Mouse (Mus musculus) cerebellum, adult 2 months (tissue): ENCODE data around the gene Pagr1b.

Experiments
- CTCF ChIP-seq: fragments of 200-500 bp; IDR thresholded peaks from 2 replicates; pipeline ENCODE4 v1.5.1; 2011; ENCODE audit warnings: low read depth, mild to moderate bottlenecking, control low read depth, low read length, moderate library complexity, borderline replicate concordance; ENCODE audit not compliant: insufficient read depth
- POLR2A ChIP-seq: fragments of 200-500 bp; IDR thresholded peaks from 2 replicates; pipeline ENCODE4 v1.6.1; 2011; ENCODE audit warnings: low read length, control low read depth, borderline replicate concordance; ENCODE audit not compliant: insufficient read depth

DNA sequence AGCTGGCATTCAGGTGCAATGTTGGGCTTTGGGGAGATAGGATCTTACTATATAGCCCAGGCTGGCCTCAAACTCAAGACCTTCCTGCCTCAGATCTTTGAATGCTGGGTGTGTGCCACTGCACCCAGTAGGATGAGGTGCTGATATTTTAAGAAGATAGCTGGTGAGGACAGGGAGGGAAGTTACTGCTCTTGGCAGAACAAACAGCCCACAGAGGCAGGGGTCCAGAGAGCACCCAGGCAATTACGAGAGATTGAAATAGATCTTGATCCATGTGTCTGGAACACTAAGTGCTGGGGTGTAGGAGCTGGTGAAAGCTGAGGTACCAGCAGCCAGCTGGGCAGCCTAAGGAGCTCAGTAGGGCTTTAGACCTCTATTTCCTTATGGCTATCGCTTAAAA, 34.7 kb downstream of the Pagr1b start:
- TF ChIP-seq CTCF = no peak
- TF ChIP-seq POLR2A = no peak
